Mouse (Mus musculus): ENCODE results near the gene Ripply1. TPM values are rescaled to one million over a fixed set of nuclear protein-coding genes. Genes with fewer than 3 reads are reported as not detected.

The Ripply1 gene
- 0.87 and 1.1 TPM in 2 replicates for polyA plus RNA-seq (2015; fragmentation: Nextera tagmentation; extraction: Ambion mirVana)

GRCm38 (mm10) chrX:139782278-139783044 is at the start of gene Ripply1:
Gene Ripply1 (minus strand): TSS chrX:139782353.
- 48% methylated on average over 6 of the region's 6 CpGs for WGBS
- no peak for ATAC-seq (ENCODE audit: insufficient number of reproducible peaks, low FRiP score, low TSS enrichment, low read depth)
- H3K27me3 ChIP-seq: peaks cover 18% of the 10 kb centered on the region; the same call in 1 of the 2 replicates

GRCm38 (mm10) chrX:139828363-139829092 is 46.4 kb upstream of the Ripply1 start:
- ATAC-seq (ENCODE audit: insufficient number of reproducible peaks, low FRiP score, low TSS enrichment, low read depth): no peak
- no peaks in the 10 kb centered on the region; the same call in 1 of the 2 replicates for H3K27me3 ChIP-seq
- H3K9me3 ChIP-seq: no peaks in the 10 kb centered on the region
- WGBS: 86% methylated on average over 6 of the region's 6 CpGs
- H3K27ac ChIP-seq: no peak overlapping the region
- 0 out of 2 replicates have a peak, but pooled peaks cover 5% of the 10 kb centered on the region for H3K36me3 ChIP-seq
- no peak overlapping the region for H3K9ac ChIP-seq
- no peaks in the 10 kb centered on the region for H3K4me1 ChIP-seq
- H3K4me3 ChIP-seq: no peak overlapping the region
- no peak overlapping the region for H3K4me2 ChIP-seq

More at GRCm38 (mm10) chrX:139782278-139783044, at the start of gene Ripply1:
- Histone ChIP-seq H3K36me3 (no peaks in the 10 kb centered on the region), H3K4me1 (no peaks in the 10 kb centered on the region), H3K9me3 (no peaks in the 10 kb centered on the region), H3K9ac (no peak within 1 kb of the TSS), H3K27ac (no peak within 1 kb of the TSS), H3K4me3 (no peak within 1 kb of the TSS), H3K4me2 (no peak within 1 kb of the TSS)

- no peak for ATAC-seq (ENCODE audit: insufficient number of reproducible peaks, low FRiP score, low TSS enrichment, low read depth)
- Histone ChIP-seq H3K4me2 (no peak overlapping the region), H3K9me3 (no peaks in the 10 kb centered on the region), H3K4me3 (no peak overlapping the region), H3K4me1 (no peaks in the 10 kb centered on the region), H3K36me3 (0 out of 2 replicates have a peak, but pooled peaks cover 5% of the 10 kb centered on the region), H3K27me3 (no peaks in the 10 kb centered on the region; the same call in 1 of the 2 replicates), H3K9ac (no peak overlapping the region), H3K27ac (no peak overlapping the region)
- WGBS: 86% methylated on average over 4 of the region's 4 CpGs
These were observed 44.8 kb upstream of the Ripply1 start for GRCm38 (mm10) chrX:139826926-139827325.

GRCm38 (mm10) chrX:139825402-139825801 is 43.2 kb upstream of the Ripply1 start:
- Histone ChIP-seq H3K27me3 (no peaks in the 10 kb centered on the region; the same call in 1 of the 2 replicates), H3K4me3 (no peak overlapping the region), H3K4me2 (no peak overlapping the region), H3K27ac (no peak overlapping the region), H3K4me1 (no peaks in the 10 kb centered on the region), H3K9me3 (no peaks in the 10 kb centered on the region), H3K36me3 (0 out of 2 replicates have a peak, but pooled peaks cover 5% of the 10 kb centered on the region), H3K9ac (no peak overlapping the region)
- no peak for ATAC-seq (ENCODE audit: insufficient number of reproducible peaks, low FRiP score, low TSS enrichment, low read depth)
- WGBS: 62% methylated on average over 1 of the region's 1 CpGs

GRCm38 (mm10) chrX:139815201-139815600 is 33.0 kb upstream of the Ripply1 start:
- peaks cover 14% of the 10 kb centered on the region; the same call in 1 of the 2 replicates for H3K27me3 ChIP-seq
- no peak overlapping the region for H3K27ac ChIP-seq
- H3K4me2 ChIP-seq: no peak overlapping the region
- no peaks in the 10 kb centered on the region for H3K9me3 ChIP-seq
- no peaks in the 10 kb centered on the region for H3K4me1 ChIP-seq
- no peak overlapping the region for H3K4me3 ChIP-seq
- ATAC-seq (ENCODE audit: insufficient number of reproducible peaks, low FRiP score, low TSS enrichment, low read depth): no peak
- 66% methylated on average over 5 of the region's 5 CpGs for WGBS
- H3K9ac ChIP-seq: no peak overlapping the region
- H3K36me3 ChIP-seq: no peaks in the 10 kb centered on the region

- no peaks in the 10 kb centered on the region for H3K9me3 ChIP-seq
- no peak for ATAC-seq (ENCODE audit: insufficient number of reproducible peaks, low FRiP score, low TSS enrichment, low read depth)
- WGBS: 89% methylated on average over 8 of the region's 8 CpGs
These were observed 32.0 kb upstream of the Ripply1 start for GRCm38 (mm10) chrX:139814018-139814635.

GRCm38 (mm10) chrX:139813299-139814002 is 31.3 kb upstream of the Ripply1 start:
- Histone ChIP-seq H3K27me3 (peaks cover 23% of the 10 kb centered on the region; the same call in 1 of the 2 replicates), H3K27ac (no peak overlapping the region), H3K4me3 (no peak overlapping the region), H3K4me1 (no peaks in the 10 kb centered on the region), H3K4me2 (no peak overlapping the region), H3K36me3 (no peaks in the 10 kb centered on the region), H3K9ac (no peak overlapping the region), H3K9me3 (no peaks in the 10 kb centered on the region)
- ATAC-seq (ENCODE audit: insufficient number of reproducible peaks, low FRiP score, low TSS enrichment, low read depth): no peak
- WGBS: 72% methylated on average over 9 of the region's 9 CpGs

More at GRCm38 (mm10) chrX:139814018-139814635, 32.0 kb upstream of the Ripply1 start:
- H3K4me2 ChIP-seq: no peak overlapping the region
- no peaks in the 10 kb centered on the region for H3K36me3 ChIP-seq
- no peak overlapping the region for H3K9ac ChIP-seq
- peaks cover 17% of the 10 kb centered on the region; the same call in 1 of the 2 replicates for H3K27me3 ChIP-seq
- no peak overlapping the region for H3K4me3 ChIP-seq
- H3K27ac ChIP-seq: no peak overlapping the region
- no peaks in the 10 kb centered on the region for H3K4me1 ChIP-seq

- Histone ChIP-seq H3K9me3 (no peaks in the 10 kb centered on the region), H3K4me2 (no peak overlapping the region), H3K4me3 (no peak overlapping the region), H3K27ac (no peak overlapping the region), H3K4me1 (no peaks in the 10 kb centered on the region), H3K36me3 (no peaks in the 10 kb centered on the region), H3K9ac (no peak overlapping the region), H3K27me3 (peaks cover 23% of the 10 kb centered on the region; the same call in 1 of the 2 replicates)
- WGBS: 67% methylated on average over 3 of the region's 3 CpGs
- no peak for ATAC-seq (ENCODE audit: insufficient number of reproducible peaks, low FRiP score, low TSS enrichment, low read depth)
These were observed 30.6 kb upstream of the Ripply1 start for GRCm38 (mm10) chrX:139812636-139813298.

- Histone ChIP-seq H3K4me3 (no peak overlapping the region), H3K36me3 (no peaks in the 10 kb centered on the region), H3K4me1 (no peaks in the 10 kb centered on the region), H3K4me2 (no peak overlapping the region), H3K27me3 (peaks cover 13% of the 10 kb centered on the region; the same call in 1 of the 2 replicates), H3K9ac (no peak overlapping the region), H3K9me3 (no peaks in the 10 kb centered on the region), H3K27ac (no peak overlapping the region)
- WGBS: 81% methylated on average over 10 of the region's 10 CpGs
- ATAC-seq (ENCODE audit: insufficient number of reproducible peaks, low FRiP score, low TSS enrichment, low read depth): no peak
These were observed 26.3 kb upstream of the Ripply1 start for GRCm38 (mm10) chrX:139808501-139808900.

GRCm38 (mm10) chrX:139808085-139808484 is 25.9 kb upstream of the Ripply1 start:
- WGBS: 56% methylated on average over 4 of the region's 4 CpGs
- Histone ChIP-seq H3K4me2 (no peak overlapping the region), H3K9me3 (no peaks in the 10 kb centered on the region), H3K27ac (no peak overlapping the region), H3K9ac (no peak overlapping the region), H3K36me3 (no peaks in the 10 kb centered on the region), H3K4me3 (no peak overlapping the region), H3K4me1 (no peaks in the 10 kb centered on the region), H3K27me3 (peaks cover 13% of the 10 kb centered on the region; the same call in 1 of the 2 replicates)
- ATAC-seq (ENCODE audit: insufficient number of reproducible peaks, low FRiP score, low TSS enrichment, low read depth): peak; percentile 58; the same call in 1 of the 2 replicates

- Histone ChIP-seq H3K36me3 (no peaks in the 10 kb centered on the region), H3K4me3 (no peak overlapping the region), H3K9me3 (no peaks in the 10 kb centered on the region), H3K27me3 (peaks cover 9% of the 10 kb centered on the region; the same call in 1 of the 2 replicates), H3K27ac (no peak overlapping the region), H3K4me2 (no peak overlapping the region), H3K4me1 (no peaks in the 10 kb centered on the region), H3K9ac (no peak overlapping the region)
- no peak for ATAC-seq (ENCODE audit: insufficient number of reproducible peaks, low FRiP score, low TSS enrichment, low read depth)
- 55% methylated on average over 2 of the region's 2 CpGs for WGBS
These were observed 25.2 kb upstream of the Ripply1 start for GRCm38 (mm10) chrX:139807391-139807790.

All from limb, embryonic 15.5 days (tissue).